Mouse (Mus musculus) neural tube, embryonic 12.5 days (tissue): ENCODE measurements around the gene Iqcg. TPM values are rescaled to one million over a fixed set of nuclear protein-coding genes. Genes with fewer than 3 reads are reported as not detected.

ENCODE experiments used
- microRNA counts: library from miRNA; unstranded; fragments of <30 nt; microRNA quantifications from one replicate; lab custom pipeline; 2017
- microRNA-seq: library from miRNA; unstranded; fragments of <30 nt; microRNA quantifications from one replicate; pipeline ENCODE4, GENCODE M21; 2017
- polyA plus RNA-seq: library from polyadenylated mRNA; unstranded; fragments of >200 nt; fragmentation: Nextera tagmentation; extraction: Ambion mirVana; gene quantifications from 2 replicates; pipeline ENCODE4 v1.2.1, GENCODE M21; 2016

Iqcg gene
- polyA plus RNA-seq, 1 experiment from 2014 or later = 4.5 TPM

MicroRNAs within 50 kb of the gene (microRNA counts, 519-probe panel; counts per million panel counts)
- 342 counts per million, percentile 67 among the panel's probes with 10 or more counts for microRNA mmu-miR-1947 (lab: Ali Mortazavi, UCI)

Small RNAs within 50 kb of the gene (microRNA-seq; reads per million reads assigned to microRNA genes)
- gene Gm22231 (not detected), gene Mir1947 (5.9 reads per million, percentile 17 among the genes with 10 or more reads in this experiment)

Other genes starting within 250 kb of the Iqcg start
- gene Smbd1, start 245.7 kb downstream of the Iqcg start, polyA plus RNA-seq = not detected in 2 replicates
- gene Fyttd1, start 178.7 kb downstream of the Iqcg start, polyA plus RNA-seq = 112 and 115 TPM in 2 replicates
- 25.3 and 28.0 TPM in 2 replicates for gene Rubcn, start 178.5 kb downstream of the Iqcg start, polyA plus RNA-seq
- 45.4 and 46.6 TPM in 2 replicates for gene Lrch3, start 142.1 kb downstream of the Iqcg start, polyA plus RNA-seq
- 643 and 651 TPM in 2 replicates for gene Rpl35a, start 235 bp upstream of the Iqcg start, polyA plus RNA-seq
- 2.9 and 4.6 TPM in 2 replicates for gene Lmln, start 6.3 kb upstream of the Iqcg start, polyA plus RNA-seq
- gene Osbpl11, start 128.9 kb upstream of the Iqcg start, polyA plus RNA-seq = 27.0 and 30.6 TPM in 2 replicates
- 70.6 and 81.4 TPM in 2 replicates for gene Snx4, start 195.2 kb upstream of the Iqcg start, polyA plus RNA-seq